Mouse (Mus musculus) cerebellum, postnatal 10 days (tissue): ENCODE results near the gene Bcar1.

ENCODE experiments used
- DNase-seq, 2 experiments: peaks; one replicate each; pipeline ENCODE4 v3.0.0; 2021; ENCODE audit warnings: mixed read lengths in 2 of 2

Gene Bcar1

GRCm38 (mm10) chr8:111713817-111714216 lies 29.8 kb downstream of the Bcar1 start:
- peak; percentile 60 for DNase-seq

DNA sequence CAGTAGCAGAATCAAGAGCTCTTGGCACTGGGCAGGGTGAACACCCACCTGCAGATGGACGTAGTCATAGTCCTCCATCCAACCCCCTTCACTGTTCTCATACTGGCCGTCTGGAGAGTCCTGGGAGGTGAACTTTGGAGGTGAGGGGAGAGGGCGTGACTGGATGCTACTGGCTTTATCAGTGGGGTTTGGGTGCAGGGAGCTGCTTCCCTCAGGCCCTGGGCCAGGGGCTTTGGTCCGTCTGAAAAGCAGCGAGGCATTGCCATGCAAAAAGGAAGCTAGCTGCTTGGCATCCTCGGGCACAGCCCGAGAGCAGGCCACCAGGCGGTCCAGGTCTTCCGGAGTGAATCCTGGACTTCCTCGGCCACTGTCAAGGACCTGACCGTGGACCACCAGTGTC lies 30.3 kb downstream of the Bcar1 start:
- DNase-seq: peak; percentile 36 to 45

DNA sequence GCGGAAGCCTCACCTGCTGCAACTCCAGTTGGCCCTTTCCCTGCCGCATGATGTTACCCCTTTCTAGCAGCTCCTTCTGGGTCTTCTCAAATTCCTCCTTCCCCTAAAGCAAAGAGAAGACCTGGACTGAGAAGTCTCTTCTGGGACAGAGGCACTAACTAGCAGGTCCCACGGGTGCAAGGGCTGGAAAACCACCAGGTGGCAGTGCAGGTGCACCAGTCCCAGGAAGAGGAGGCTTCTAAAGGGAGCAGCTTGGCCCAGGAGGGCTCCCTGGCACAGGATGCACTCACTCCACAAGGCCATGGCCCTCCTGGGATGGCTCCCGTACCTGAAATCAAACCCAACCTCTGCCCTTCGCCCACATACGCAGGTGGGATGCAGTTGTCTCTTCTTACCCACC lies 31.0 kb downstream of the Bcar1 start:
- peak; percentile 92 to 94 for DNase-seq

DNA sequence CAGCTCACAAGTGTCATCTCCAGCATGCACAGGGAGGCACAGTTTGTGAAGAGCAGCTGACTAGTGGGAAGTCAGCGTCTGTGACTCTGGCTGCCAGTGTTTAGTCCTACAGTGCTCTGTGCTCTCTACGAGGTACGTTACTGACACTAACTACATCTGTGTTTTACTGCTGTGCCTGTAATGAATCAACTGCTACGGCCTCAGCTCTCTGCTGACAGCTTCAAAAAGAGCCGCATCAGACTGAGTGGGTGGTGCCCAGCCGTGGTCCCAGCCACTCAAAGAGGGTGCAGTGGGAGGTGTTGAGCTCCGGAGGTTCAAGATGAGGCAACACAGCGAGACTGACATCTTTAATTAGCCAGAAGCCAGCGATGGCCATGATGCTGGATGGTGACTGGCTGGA lies 31.5 kb downstream of the Bcar1 start:
- DNase-seq: peak; percentile 25 to 33

DNA sequence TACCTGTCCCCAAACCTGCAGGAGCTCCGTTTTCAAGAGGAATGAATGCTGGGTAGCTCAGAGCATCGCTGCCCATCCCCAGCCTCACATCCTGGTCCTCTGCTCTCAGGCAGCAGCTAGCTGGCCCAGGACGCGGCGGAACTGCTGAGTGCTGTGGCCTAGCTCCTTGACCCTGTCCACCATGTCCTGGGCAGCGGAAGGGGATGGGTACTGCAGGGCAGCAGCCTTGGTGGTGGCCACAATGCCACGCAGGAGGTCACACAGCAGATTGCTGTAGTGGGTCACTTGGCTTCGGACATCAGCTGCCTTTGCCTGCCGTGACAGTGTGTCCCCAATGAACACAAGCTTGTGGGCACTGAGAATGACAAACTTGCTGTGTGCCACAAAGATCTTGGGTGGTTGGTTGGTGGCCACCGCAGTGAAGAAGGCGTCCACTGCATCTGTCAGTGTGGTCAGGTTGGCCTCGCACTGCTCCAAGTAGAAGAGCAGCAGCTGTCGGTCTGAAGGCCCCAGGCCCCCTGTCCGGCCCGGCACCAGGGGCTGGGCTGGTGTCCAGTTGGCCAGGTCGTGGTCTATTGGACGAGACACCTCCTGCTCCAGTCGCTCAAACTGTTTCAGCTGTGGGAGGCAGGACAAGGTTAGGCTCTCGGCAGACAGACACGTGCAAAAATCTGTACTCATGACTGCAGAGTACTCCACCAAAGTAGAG lies 32.7 kb downstream of the Bcar1 start:
- peak in 1 of 2 experiments; percentile 67 for DNase-seq

- no peak for DNase-seq
These were observed 34.4 kb downstream of the Bcar1 start for GRCm38 (mm10) chr8:111709223-111709622.

DNA sequence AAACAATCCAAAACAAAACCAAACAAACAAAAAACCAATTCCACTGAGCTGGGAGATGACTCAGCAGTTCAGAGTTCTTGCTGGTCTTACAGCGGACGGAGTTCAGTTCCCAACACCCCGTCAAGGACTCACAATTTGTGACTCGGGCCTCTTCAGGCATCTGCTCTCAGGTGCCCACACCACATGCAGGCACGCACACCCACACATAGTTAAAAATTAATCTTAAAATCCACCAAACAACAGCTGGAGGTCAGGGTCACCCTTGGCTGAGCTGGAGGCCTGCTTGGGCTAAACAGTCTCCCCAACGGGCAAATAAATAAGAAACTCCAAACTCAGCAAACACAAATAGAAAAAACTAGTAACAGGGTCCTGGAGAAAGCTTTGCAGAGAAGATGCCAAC lies 35.3 kb downstream of the Bcar1 start:
- DNase-seq: no peak

DNA sequence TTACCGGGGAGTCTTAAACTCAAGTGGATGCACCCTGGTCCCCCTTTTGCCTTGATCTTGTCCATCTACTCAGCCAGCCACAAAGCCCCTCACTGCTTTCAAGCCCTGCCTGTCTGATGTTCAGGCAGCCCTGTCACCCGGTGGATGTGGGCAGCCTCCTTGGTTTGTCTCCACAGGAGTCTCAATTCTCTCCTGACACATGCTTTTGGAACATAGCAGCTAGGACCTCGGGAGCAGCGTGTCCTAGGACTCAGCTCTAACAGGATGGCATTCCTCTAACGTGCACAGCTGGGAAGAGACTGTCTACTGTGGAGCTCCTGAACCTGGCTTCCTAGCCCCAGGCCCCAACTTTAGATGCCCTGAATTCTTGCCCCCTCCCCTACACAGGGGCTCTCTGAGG lies 37.9 kb downstream of the Bcar1 start:
- DNase-seq: no peak

- DNase-seq: no peak
These were observed 38.4 kb downstream of the Bcar1 start for GRCm38 (mm10) chr8:111705222-111705621.

GRCm38 (mm10) chr8:111704585-111704984 lies 39.0 kb downstream of the Bcar1 start:
- DNase-seq: peak; percentile 62 to 63

DNA sequence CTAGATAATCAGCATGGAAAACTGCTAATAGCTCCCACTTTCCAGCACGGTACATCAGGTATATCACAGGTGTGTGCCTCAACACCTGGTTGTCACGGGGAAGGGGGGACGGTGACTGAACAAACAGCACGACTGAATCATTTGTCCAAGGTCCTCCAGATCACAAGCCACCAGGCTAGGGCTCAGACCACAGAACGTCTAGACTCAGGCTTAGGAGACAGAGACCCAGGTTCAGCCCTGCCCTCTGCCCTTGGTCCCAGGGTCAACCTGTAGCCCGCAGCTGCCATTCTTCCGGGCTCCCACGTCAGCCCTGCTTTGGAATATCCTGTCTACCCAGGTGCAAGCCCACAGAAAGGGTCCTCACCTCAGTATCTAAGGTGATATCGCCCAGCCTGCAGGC lies 42.2 kb downstream of the Bcar1 start:
- DNase-seq: no peak

GRCm38 (mm10) chr8:111700740-111701139 lies 42.9 kb downstream of the Bcar1 start:
- DNase-seq: no peak

DNA sequence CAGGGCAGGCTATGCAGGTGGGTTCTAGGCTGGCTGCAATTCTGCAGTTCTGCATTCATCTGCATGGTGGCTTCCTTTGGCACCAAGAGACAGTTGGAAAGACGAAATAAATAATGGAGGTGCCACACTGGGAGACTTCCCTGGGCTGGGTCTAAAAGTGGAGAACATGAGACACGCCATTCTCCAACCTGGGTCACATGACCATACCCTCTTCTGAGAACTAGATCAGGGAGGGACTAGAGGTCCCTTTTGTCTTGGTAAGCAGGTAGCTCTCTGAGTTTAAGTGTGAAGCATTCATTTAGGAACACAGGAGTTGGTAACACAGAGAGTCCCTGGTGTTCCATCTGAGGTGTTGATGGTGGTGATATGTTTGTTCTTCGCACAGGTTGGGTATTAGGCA lies 43.4 kb downstream of the Bcar1 start:
- DNase-seq: no peak

DNA sequence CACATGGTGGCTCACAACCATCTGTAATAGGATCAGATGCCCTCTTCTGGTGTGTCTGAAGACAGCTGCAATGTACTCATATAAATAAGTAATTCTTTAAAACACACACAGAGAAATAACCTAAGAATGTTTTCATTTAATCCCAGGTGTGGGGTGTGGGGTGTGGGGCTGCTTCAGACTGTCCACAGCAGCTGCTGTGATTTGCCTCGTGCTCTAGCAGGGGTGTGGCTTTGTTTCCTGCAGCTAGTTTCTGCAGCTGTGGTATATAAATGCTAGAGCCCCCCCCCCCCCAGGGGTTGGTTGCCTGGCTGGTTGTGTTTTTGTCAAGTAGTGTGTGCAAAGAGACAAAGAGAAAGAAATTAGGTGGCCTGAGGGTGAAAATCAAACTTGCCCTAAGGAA lies 44.6 kb downstream of the Bcar1 start:
- DNase-seq: no peak

DNA sequence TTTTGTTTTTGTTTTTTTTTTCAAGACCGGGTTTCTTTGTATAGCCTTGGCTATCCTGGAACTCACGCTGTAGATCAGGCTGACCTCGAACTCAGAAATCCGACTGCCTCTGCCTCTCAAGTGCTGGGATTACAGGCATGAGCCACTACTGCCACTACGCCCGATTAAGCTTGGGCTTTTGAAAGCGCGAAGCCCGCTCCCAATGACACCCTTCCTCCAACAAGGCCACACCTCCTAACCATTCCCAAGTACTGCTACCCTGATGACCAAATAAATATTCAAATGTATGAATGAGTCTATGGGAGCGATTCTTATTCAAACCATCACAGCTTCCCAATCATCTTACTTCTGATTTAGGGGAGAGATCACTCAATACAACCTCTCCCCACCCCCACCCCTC lies 46.0 kb downstream of the Bcar1 start:
- no peak for DNase-seq

DNA sequence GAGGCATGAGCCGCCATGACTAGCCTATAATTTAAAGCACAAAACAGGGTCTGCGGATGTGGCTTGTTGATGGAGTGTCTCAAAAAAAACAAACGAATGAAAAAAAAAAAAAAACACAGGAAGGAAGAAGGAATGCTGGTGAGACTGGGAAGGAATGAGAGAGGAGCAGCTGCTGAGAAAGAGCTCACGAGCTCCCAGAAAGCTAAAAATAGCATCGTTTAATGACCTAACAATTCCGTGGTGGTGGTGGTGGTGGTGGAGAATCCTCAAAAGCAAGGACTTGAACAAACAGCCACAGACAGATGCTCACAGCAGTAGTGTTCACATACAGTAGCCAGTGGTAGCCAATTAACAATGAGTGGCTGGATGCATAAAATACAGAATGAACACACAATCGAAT lies 48.2 kb downstream of the Bcar1 start:
- no peak for DNase-seq

DNA sequence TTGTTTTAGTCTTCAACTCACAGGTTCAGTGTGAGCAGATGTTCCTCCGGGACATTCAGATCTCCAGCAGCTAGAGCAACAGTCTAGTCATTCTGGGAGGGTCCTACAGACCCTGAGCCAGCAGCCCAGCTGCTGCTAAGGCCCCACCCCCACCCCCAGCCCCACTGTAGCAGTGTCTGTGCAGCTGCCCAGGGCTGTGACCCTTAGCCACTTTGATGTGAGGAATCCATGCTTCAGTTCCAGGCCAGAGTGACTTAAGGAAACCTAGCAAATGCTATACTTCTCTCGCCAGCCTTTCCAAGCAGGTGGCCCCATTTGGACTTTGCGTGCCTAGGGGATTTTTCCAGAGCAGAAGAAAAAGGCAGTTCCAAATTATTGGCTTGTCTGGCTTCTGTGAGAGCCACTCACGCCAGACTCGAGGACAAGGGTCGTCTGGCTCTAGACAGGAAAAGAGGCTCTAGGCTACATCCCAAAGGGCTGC lies 50.3 kb downstream of the Bcar1 start:
- no peak for DNase-seq

GRCm38 (mm10) chr8:111690960-111691445 lies 52.6 kb downstream of the Bcar1 start, which contains the start of gene Ctrb1:
Ctrb1 (minus strand) TSS chr8:111691010.
- DNase-seq: peak in 1 of 2 experiments; percentile 39

DNA sequence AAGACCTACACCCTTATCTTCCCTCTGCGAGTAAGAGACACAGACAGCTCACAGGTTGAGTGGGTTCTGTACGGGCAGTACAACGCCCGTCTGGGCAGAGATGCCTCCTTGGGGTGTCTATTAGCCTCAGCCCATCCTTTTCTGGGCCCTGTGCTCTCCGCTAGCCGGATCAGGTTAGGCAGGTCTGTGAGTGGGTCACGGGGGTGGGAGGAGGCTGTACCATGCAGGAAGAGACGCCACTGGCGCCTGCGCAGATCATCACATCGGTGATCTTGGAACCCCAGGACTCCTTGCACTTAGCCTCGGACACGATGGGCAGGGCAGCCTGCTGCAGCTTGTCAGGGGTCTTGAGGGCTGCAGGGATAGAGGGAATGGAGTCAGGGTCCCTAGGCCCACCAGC lies 56.7 kb downstream of the Bcar1 start:
- no peak for DNase-seq

- DNase-seq: no peak
These were observed 61.1 kb downstream of the Bcar1 start for GRCm38 (mm10) chr8:111682521-111682920.

GRCm38 (mm10) chr8:111681153-111681552 lies 62.5 kb downstream of the Bcar1 start:
- DNase-seq: peak; percentile 35 to 43

DNA sequence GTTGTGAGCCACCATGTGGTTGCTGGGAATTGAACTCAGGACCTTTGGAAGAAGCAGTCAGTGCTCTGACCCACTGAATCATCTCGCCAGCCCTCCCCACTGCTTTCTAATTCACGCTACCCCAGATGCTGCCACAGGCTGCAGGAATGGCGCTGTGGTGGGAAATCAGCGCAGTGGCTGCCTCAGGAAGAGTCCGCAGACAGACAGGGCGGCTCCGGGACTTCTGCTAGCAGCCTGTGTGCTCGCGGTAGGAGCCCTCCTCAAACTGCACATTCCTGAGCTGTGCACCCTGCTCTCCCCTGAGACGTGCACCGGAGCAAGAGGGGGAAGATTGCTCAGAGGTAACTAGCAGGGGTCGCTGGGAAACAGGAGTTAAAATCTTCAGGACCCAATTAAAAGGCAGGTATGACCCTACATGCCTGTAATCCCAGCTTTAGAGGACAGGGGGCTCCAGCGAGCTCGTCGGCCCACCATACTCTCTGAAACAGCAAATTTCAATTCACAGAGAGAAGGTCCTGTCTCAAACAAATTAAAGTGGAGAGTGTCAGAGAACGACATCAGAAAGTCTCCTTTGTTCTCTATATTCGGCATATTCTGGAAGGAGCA lies 63.1 kb downstream of the Bcar1 start:
- peak; percentile 42 to 55 for DNase-seq

- no peak for DNase-seq
These were observed 64.8 kb downstream of the Bcar1 start for GRCm38 (mm10) chr8:111678848-111679247.

- DNase-seq: peak; percentile 83 to 89
These were observed 65.5 kb downstream of the Bcar1 start for GRCm38 (mm10) chr8:111678111-111678510.
